Comparison of ENCODE assay signal across 8 mouse cellular contexts in genomic region chr4:150910164-150910951, GRCm38 (mm10). TPM values are rescaled to one million over a fixed set of nuclear protein-coding genes. Genes with fewer than 3 reads are reported as not detected.
DNase-seq lines count a peak whose midpoint lies in the region; ATAC-seq lines count a peak whose summit lies in the region.

No protein-coding gene starts in this region.

- WGBS in forebrain, embryonic 16.5 days = 84% methylated on average over 19 of the region's 19 CpGs
- WGBS in liver, embryonic 15.5 days (ENCODE audit: insufficient replicate concordance) = 80% methylated on average over 19 of the region's 19 CpGs

- no peaks in the 10 kb centered on the region for H3K36me3 ChIP-seq in forebrain, embryonic 16.5 days (ENCODE audit: control insufficient read depth, insufficient read depth)
- H3K36me3 ChIP-seq in liver, embryonic 15.5 days (replicated peaks) = peaks cover 15% of the 10 kb centered on the region

- H3K27me3 ChIP-seq in forebrain, embryonic 16.5 days (replicated peaks; ENCODE audit: control insufficient read depth, insufficient read depth, low read length) = no peaks in the 10 kb centered on the region
- no peaks in the 10 kb centered on the region for H3K27me3 ChIP-seq in liver, embryonic 15.5 days

- no peak; the same call in 1 of the 2 replicates for ATAC-seq in forebrain, embryonic 16.5 days
- ATAC-seq in liver, embryonic 15.5 days (ENCODE audit: insufficient read depth) = no peak

- DNase-seq in heart, adult 11 months = peak; percentile 93
- DNase-seq in heart, adult 9 months (ENCODE audit: low spot score in 2 of 2) = no peak
- peak; percentile 76 for DNase-seq in ES-CJ7 (ENCODE audit: low read depth, low spot score)
- no peak for DNase-seq in layer of hippocampus, postnatal 10 days (ENCODE audit: low spot score in 2 of 2)
- no peak for DNase-seq in frontal cortex, postnatal 25 days (ENCODE audit: low spot score in 2 of 2)
- no peak for DNase-seq in gastrocnemius, adult 18-20 months (ENCODE audit: low spot score)

- H3K4me1 ChIP-seq in forebrain, embryonic 16.5 days (replicated peaks; ENCODE audit: control insufficient read depth, insufficient read depth, low read length) = peaks cover 25% of the 10 kb centered on the region
- peaks cover 52% of the 10 kb centered on the region for H3K4me1 ChIP-seq in liver, embryonic 15.5 days (replicated peaks)

- no peaks in the 10 kb centered on the region for H3K9me3 ChIP-seq in forebrain, embryonic 16.5 days (ENCODE audit: control insufficient read depth, low read length)
- no peaks in the 10 kb centered on the region for H3K9me3 ChIP-seq in liver, embryonic 15.5 days (replicated peaks)

- peak overlapping the region; percentile 36 for H3K4me3 ChIP-seq in forebrain, embryonic 16.5 days (replicated peaks; ENCODE audit: low read length)
- peak overlapping the region; percentile 89 for H3K4me3 ChIP-seq in liver, embryonic 15.5 days (replicated peaks)

- peak overlapping the region; percentile 52 for H3K4me2 ChIP-seq in forebrain, embryonic 16.5 days (ENCODE audit: low read length)
- peak overlapping the region; percentile 94 for H3K4me2 ChIP-seq in liver, embryonic 15.5 days

- H3K9ac ChIP-seq in forebrain, embryonic 16.5 days (replicated peaks; ENCODE audit: low read depth, low read length) = peak overlapping the region; percentile 51; the same call in 1 of the 2 replicates
- peak overlapping the region; percentile 45 for H3K9ac ChIP-seq in liver, embryonic 15.5 days

- H3K27ac ChIP-seq in forebrain, embryonic 16.5 days (ENCODE audit: low read length) = peak overlapping the region; percentile 60
- peak overlapping the region; percentile 71 for H3K27ac ChIP-seq in liver, embryonic 15.5 days (replicated peaks)

RNA-seq across cellular contexts. Expression of gene Park7, which starts 3.9 kb away (rescaled TPM):
- 357 and 370 TPM in 2 replicates for polyA plus RNA-seq in forebrain, embryonic 16.5 days (2015; fragmentation: Nextera tagmentation; extraction: Ambion mirVana)
- polyA plus RNA-seq in liver, embryonic 15.5 days (2015; fragmentation: Nextera tagmentation; extraction: Ambion mirVana) = 198 and 203 TPM in 2 replicates
- total RNA-seq in layer of hippocampus, postnatal 10 days (2021) = 100 to 1,000 TPM; 253 to 269 TPM
- 100 to 1,000 TPM; 750 to 787 TPM for total RNA-seq in gastrocnemius, adult 18-20 months (2021)

RNA-seq across cellular contexts. Expression of gene Tnfrsf9, which starts 4.0 kb away (rescaled TPM):
- polyA plus RNA-seq in forebrain, embryonic 16.5 days (2015; fragmentation: Nextera tagmentation; extraction: Ambion mirVana) = 0.34 and 0.35 TPM in 2 replicates
- polyA plus RNA-seq in liver, embryonic 15.5 days (2015; fragmentation: Nextera tagmentation; extraction: Ambion mirVana) = 0.13 and 0.23 TPM in 2 replicates
- under 1 TPM; 0.38 to 0.39 TPM for total RNA-seq in layer of hippocampus, postnatal 10 days (2021)
- under 1 TPM; 0.21 to 0.46 TPM for total RNA-seq in gastrocnemius, adult 18-20 months (2021)

RNA-seq across cellular contexts. Expression of gene Errfi1, which starts 56.6 kb away (rescaled TPM):
- 16.3 and 16.6 TPM in 2 replicates for polyA plus RNA-seq in forebrain, embryonic 16.5 days (2015; fragmentation: Nextera tagmentation; extraction: Ambion mirVana)
- 40.1 and 41.3 TPM in 2 replicates for polyA plus RNA-seq in liver, embryonic 15.5 days (2015; fragmentation: Nextera tagmentation; extraction: Ambion mirVana)
- total RNA-seq in layer of hippocampus, postnatal 10 days (2021) = 10 to 100 TPM; 25.3 to 31.0 TPM
- total RNA-seq in gastrocnemius, adult 18-20 months (2021) = 10 to 100 TPM; 24.9 to 35.9 TPM

Comparison
In these comparisons a context has a peak if more than half of its experiments do, and no peak if none do; other contexts are left out.
1. DNase-seq: peak in heart, adult 11 months (single experiment) and ES-CJ7 (single experiment); none in heart, adult 9 months (0 of 2), layer of hippocampus, postnatal 10 days (0 of 2), frontal cortex, postnatal 25 days (0 of 2) and gastrocnemius, adult 18-20 months (single experiment).